8 mouse cellular contexts compared by ENCODE assay signal in genomic region chr2:36276454-36276853, GRCm38 (mm10). TPM values are rescaled to one million over a fixed set of nuclear protein-coding genes. Genes with fewer than 3 reads are reported as not detected.
DNase-seq lines count a peak whose midpoint lies in the region; ATAC-seq and TF ChIP-seq lines count a peak whose summit lies in the region.

No protein-coding gene starts in this region.

- ATAC-seq in hematopoietic stem cell, adult 5-6 weeks (replicated peaks in 1 of 2; ENCODE audit: insufficient read depth in 1 of 2, low FRiP score in 2 of 2, low TSS enrichment in 1 of 2, low read depth in 1 of 2, poor library complexity in 2 of 2, severe bottlenecking in 2 of 2), result peak; percentile 8 to 38; a peak in 2 of 4 replicates
- peak; percentile 59; the same call in 1 of the 2 replicates for ATAC-seq in megakaryocyte-erythroid progenitor cell, adult 5-6 weeks (replicated peaks; ENCODE audit: low FRiP score, low TSS enrichment, poor library complexity, severe bottlenecking)

- no peak overlapping the region for H3K27ac ChIP-seq in gastrocnemius, adult 2 months

- intact Hi-C loops in gastrocnemius, adult 2 months (cut with DNase I), result loop anchor here (5.0 kb wide), 2 partner anchors 64 to 269 kb away; no protein-coding TSS in a partner anchor

- no peak overlapping the region for H3K4me3 ChIP-seq in gastrocnemius, adult 2 months

- DNase-seq in gastrocnemius, adult 2 months, result peak; percentile 37
- no peak for DNase-seq in gastrocnemius, postnatal 25 days
- DNase-seq in adrenal gland, adult (ENCODE audit: inconsistent age in 2 of 2, low spot score in 1 of 2), result peak; percentile 38 to 93
- DNase-seq in embryo, embryonic 10 days (ENCODE audit: low spot score), result peak; percentile 74
- DNase-seq in layer of hippocampus, postnatal 25 days (ENCODE audit: extremely low spot score in 1 of 2, low spot score in 1 of 2), result peak; percentile 24 to 62
- DNase-seq in right cerebral cortex, postnatal 25 days, result peak; percentile 17

- TF ChIP-seq CTCF in gastrocnemius, adult 2 months (IDR thresholded peaks at IDR 0.05), result peak; percentile 75

RNA-seq across cellular contexts. Expression of gene Ptgs1, which starts 46.2 kb away (rescaled TPM):
- total RNA-seq in gastrocnemius, adult 2 months (2021), result 1 to 10 TPM; 3.9 to 5.5 TPM
- 1 to 10 TPM; 4.2 to 5.5 TPM for total RNA-seq in gastrocnemius, postnatal 25 days (2021)
- 28.5 and 46.1 TPM in 2 replicates for total RNA-seq in hematopoietic stem cell, adult 5-6 weeks (2017)
- total RNA-seq in layer of hippocampus, postnatal 25 days (2021), result 10 to 100 TPM; 16.3 to 17.0 TPM
- total RNA-seq in megakaryocyte-erythroid progenitor cell, adult 5-6 weeks (2014; fragmentation: Nextera tagmentation), result 1.2 and 8.5 TPM in 2 replicates
- 0.47 and 9.1 TPM in 2 replicates for total RNA-seq in megakaryocyte-erythroid progenitor cell, adult 5-6 weeks (2017)
